Mouse (Mus musculus): ENCODE results near the gene Idh3g. TPM values are rescaled to one million over a fixed set of nuclear protein-coding genes. Genes with fewer than 3 reads are reported as not detected.

The Idh3g gene
- polyA plus RNA-seq, 1 experiment from 2014 or later: 130 TPM

DNA sequence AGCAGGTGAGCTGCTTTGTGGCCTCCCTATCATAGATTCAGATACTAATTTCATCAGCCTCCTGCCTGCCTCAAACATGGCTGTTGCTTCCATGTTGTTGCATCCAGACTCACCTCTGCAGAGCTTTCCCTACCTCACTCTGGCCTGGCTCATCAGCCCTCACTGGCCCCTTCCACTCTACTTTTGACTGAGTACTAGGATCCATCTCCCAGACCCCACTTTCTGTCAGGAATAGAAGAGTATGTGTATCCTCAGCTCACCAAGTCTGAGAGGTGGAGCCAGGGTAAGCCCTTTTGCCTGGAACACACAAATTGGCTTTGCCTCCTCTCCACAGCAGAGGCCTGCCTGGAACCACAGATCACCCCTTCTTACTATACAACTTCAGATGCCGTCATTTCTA, 1.8 kb upstream of the Idh3g start:
- no peak overlapping the region for H3K4me3 ChIP-seq (ENCODE audit: low read depth, low read length)
- H3K4me2 ChIP-seq (replicated peaks; ENCODE audit: low read depth): peak overlapping the region; percentile 59
- H3K4me1 ChIP-seq (replicated peaks; ENCODE audit: control insufficient read depth, insufficient read depth): no peaks in the 10 kb centered on the region
- WGBS: 86% methylated on average over 1 of the region's 1 CpGs
- no peaks in the 10 kb centered on the region for H3K9me3 ChIP-seq (ENCODE audit: control insufficient read depth, low read length)
- H3K9ac ChIP-seq (ENCODE audit: low read length): no peak overlapping the region
- no peaks in the 10 kb centered on the region for H3K36me3 ChIP-seq (ENCODE audit: control insufficient read depth, insufficient read depth, low read length)
- ATAC-seq (ENCODE audit: low FRiP score, low TSS enrichment) (no peak), DNase-seq (ENCODE audit: low spot score) (no peak)
- H3K27me3 ChIP-seq (ENCODE audit: control insufficient read depth, insufficient read depth, low read length): no peaks in the 10 kb centered on the region
- no peak overlapping the region for H3K27ac ChIP-seq (replicated peaks)
- TF ChIP-seq EP300 (optimal IDR thresholded peaks at IDR 0.05) (no peak), CTCF (IDR thresholded peaks at IDR 0.05; ENCODE audit: low read depth) (no peak)

DNA sequence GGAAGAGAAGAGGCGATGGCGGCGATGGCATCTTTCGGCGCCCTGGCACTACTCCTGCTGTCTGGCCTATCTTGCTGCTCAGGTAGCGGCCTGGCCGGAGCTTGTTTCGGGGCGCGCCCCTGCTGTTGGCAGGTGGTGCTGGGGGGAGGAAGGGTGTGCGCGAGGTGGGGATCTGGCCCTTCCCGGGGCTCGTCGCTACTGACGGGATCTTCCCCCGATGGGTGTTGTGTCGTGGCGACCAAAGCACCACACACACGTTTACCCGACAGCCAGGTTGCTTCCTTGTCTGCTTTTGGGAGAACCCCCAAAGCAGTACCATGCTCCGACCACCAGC, 495 bp upstream of the Idh3g start:
- Histone ChIP-seq H3K4me2 (replicated peaks; ENCODE audit: low read depth) (peak overlapping the region; percentile 59), H3K4me3 (ENCODE audit: low read depth, low read length) (peak overlapping the region; percentile 56), H3K4me1 (replicated peaks; ENCODE audit: control insufficient read depth, insufficient read depth) (no peaks in the 10 kb centered on the region), H3K27ac (replicated peaks) (peak overlapping the region; percentile 89), H3K27me3 (ENCODE audit: control insufficient read depth, insufficient read depth, low read length) (no peaks in the 10 kb centered on the region), H3K9me3 (ENCODE audit: control insufficient read depth, low read length) (no peaks in the 10 kb centered on the region), H3K9ac (ENCODE audit: low read length) (peak overlapping the region; percentile 77), H3K36me3 (ENCODE audit: control insufficient read depth, insufficient read depth, low read length) (no peaks in the 10 kb centered on the region)
- WGBS: 14% methylated on average over 19 of the region's 22 CpGs
- no peak for ATAC-seq (ENCODE audit: low FRiP score, low TSS enrichment)
- DNase-seq (ENCODE audit: low spot score): no peak
- TF ChIP-seq CTCF (IDR thresholded peaks at IDR 0.05; ENCODE audit: low read depth) (no peak), EP300 (optimal IDR thresholded peaks at IDR 0.05) (no peak)

DNA sequence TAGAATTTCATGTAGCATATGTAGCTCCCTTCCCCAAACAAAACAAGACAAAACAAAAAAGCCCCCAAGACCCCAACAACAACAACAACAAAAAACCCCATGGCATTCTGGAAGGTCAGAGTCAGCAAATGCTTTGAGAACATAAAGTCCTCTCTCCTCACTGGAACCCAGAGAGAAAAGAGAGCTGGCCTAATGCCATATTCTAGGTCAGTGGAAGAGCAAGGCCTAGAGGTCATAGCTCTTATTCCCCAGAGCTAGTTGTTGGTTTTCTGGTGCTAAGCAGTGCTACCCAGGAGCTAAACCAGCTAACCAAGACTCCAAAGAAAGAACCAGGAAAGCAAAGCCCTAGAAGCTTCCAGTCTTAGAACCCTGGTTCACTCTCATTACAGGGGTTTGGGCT, 1.0 kb downstream of the Idh3g start:
- H3K9me3 ChIP-seq (ENCODE audit: control insufficient read depth, low read length): no peaks in the 10 kb centered on the region
- no peaks in the 10 kb centered on the region for H3K27me3 ChIP-seq (ENCODE audit: control insufficient read depth, insufficient read depth, low read length)
- no peaks in the 10 kb centered on the region for H3K36me3 ChIP-seq (ENCODE audit: control insufficient read depth, insufficient read depth, low read length)
- H3K4me1 ChIP-seq (replicated peaks; ENCODE audit: control insufficient read depth, insufficient read depth): no peaks in the 10 kb centered on the region
- no peak for TF ChIP-seq EP300 (optimal IDR thresholded peaks at IDR 0.05)
- 0 out of 2 replicates have a peak overlapping the region, but pooled peaks have one; percentile 45 for H3K27ac ChIP-seq (replicated peaks)
- H3K9ac ChIP-seq (ENCODE audit: low read length): peak overlapping the region; percentile 65
- H3K4me2 ChIP-seq (replicated peaks; ENCODE audit: low read depth): peak overlapping the region; percentile 50
- DNase-seq (ENCODE audit: low spot score) (no peak), ATAC-seq (ENCODE audit: low FRiP score, low TSS enrichment) (no peak)
- peak overlapping the region; percentile 56 for H3K4me3 ChIP-seq (ENCODE audit: low read depth, low read length)

DNA sequence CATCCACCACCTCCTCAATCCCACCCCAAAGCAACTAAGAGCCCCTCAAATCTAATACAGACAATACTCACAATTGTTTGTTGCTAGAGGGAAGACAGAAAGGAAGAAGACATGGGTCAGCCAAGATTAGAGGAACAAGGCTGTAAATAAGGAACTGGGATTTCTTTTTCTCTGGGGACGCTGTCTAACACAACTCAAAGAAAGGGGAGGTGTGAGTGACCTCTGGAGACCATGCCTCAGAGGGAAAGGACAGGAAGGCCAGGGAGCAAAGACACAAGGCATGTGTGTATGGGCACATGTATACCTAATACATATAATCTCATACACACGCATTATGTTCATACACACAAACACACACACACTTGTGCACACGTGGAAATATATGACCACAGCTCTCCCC, 4.5 kb downstream of the Idh3g start:
- ATAC-seq (ENCODE audit: low FRiP score, low TSS enrichment): no peak

DNA sequence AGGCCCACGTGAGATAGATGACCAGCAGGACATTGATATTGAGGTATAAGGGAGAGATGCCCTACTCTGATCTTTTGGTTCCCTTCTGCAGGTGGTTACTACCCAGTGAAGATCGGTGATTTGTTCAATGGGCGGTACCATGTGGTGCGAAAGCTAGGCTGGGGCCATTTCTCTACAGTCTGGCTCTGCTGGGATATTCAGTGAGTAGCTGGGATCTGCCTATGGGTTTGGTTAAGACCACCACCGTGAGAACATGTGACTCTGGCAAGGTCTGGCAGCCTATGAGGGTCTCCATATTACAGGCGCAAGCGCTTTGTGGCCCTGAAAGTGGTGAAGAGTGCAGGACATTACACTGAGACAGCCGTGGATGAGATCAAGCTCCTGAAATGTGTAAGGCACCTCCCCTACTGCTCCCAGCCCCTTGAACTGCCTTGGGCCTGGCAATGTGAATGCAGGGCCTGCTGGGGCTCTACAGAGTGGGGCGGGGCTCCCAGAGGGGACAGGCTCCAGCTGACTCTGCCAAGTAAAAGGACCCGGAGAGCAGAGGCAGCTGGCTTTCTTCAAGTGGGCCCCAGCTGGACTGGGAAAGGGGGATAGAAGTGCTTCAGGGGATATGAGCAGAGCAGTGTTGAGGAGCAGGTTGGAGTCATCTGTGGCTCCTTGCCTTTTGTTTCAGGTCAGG, 11.8 kb downstream of the Idh3g start:
- 58% methylated on average over 10 of the region's 10 CpGs for WGBS
- ATAC-seq (ENCODE audit: low FRiP score, low TSS enrichment): peak; percentile 54
- no peaks in the 10 kb centered on the region for H3K36me3 ChIP-seq (ENCODE audit: control insufficient read depth, insufficient read depth, low read length)
- H3K9me3 ChIP-seq (ENCODE audit: control insufficient read depth, low read length): no peaks in the 10 kb centered on the region
- no peak overlapping the region for H3K4me2 ChIP-seq (replicated peaks; ENCODE audit: low read depth)
- H3K4me3 ChIP-seq (ENCODE audit: low read depth, low read length): no peak overlapping the region
- H3K27me3 ChIP-seq (ENCODE audit: control insufficient read depth, insufficient read depth, low read length): no peaks in the 10 kb centered on the region
- peak overlapping the region; percentile 24; the same call in 1 of the 2 replicates for H3K27ac ChIP-seq (replicated peaks)
- H3K4me1 ChIP-seq (replicated peaks; ENCODE audit: control insufficient read depth, insufficient read depth): no peaks in the 10 kb centered on the region
- TF ChIP-seq CTCF (IDR thresholded peaks at IDR 0.05; ENCODE audit: low read depth): no peak
- TF ChIP-seq EP300 (optimal IDR thresholded peaks at IDR 0.05): no peak
- no peak for DNase-seq (ENCODE audit: low spot score)
- no peak overlapping the region for H3K9ac ChIP-seq (ENCODE audit: low read length)

More for the DNA sequence above, 4.5 kb downstream of the Idh3g start:
- Histone ChIP-seq H3K4me2 (replicated peaks; ENCODE audit: low read depth) (no peak overlapping the region), H3K9ac (ENCODE audit: low read length) (no peak overlapping the region), H3K4me3 (ENCODE audit: low read depth, low read length) (no peak overlapping the region), H3K27me3 (ENCODE audit: control insufficient read depth, insufficient read depth, low read length) (no peaks in the 10 kb centered on the region), H3K4me1 (replicated peaks; ENCODE audit: control insufficient read depth, insufficient read depth) (no peaks in the 10 kb centered on the region), H3K9me3 (ENCODE audit: control insufficient read depth, low read length) (no peaks in the 10 kb centered on the region), H3K36me3 (ENCODE audit: control insufficient read depth, insufficient read depth, low read length) (no peaks in the 10 kb centered on the region), H3K27ac (replicated peaks) (no peak overlapping the region)
- DNase-seq (ENCODE audit: low spot score): no peak
- no peak for TF ChIP-seq CTCF (IDR thresholded peaks at IDR 0.05; ENCODE audit: low read depth)
- no peak for TF ChIP-seq EP300 (optimal IDR thresholded peaks at IDR 0.05)
- WGBS: 88% methylated on average over 3 of the region's 3 CpGs

DNA sequence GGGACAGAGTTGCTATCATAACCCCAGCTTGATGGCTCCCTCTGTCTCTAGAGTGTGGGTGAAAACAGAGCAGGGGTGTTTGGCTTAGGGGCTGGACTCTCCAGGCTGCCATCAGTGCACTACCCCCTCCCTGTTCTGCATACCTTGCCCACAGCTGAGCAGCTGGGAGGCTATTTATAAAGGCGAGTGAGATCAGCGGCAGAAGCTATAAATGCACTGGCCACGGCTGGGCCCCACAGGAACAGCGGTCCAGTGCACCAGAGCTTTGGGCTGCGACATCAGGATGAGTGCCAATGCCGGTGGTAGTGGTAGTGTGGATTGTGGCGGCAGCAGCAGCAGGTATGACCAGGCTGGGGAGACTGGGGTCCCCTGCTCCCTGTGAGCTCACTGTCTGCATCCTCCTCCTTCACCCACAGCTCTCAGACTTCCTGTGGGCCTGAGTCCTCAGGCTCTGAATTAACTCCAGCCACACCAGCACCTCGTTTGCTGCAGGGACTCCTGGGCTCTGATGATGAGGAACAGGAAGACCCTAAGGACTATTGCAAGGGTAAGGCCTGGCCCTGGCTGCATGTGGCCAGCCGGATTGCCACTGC, 12.4 kb downstream of the Idh3g start, which contains the start of gene Srpk3:
Srpk3 (plus strand) TSS at position 238 of the 593 bp plus-strand sequence.
- 41% methylated on average over 8 of the region's 9 CpGs for WGBS
- Histone ChIP-seq H3K9me3 (ENCODE audit: control insufficient read depth, low read length) (no peaks in the 10 kb centered on the region), H3K4me2 (replicated peaks; ENCODE audit: low read depth) (no peak within 1 kb of the TSS), H3K4me1 (replicated peaks; ENCODE audit: control insufficient read depth, insufficient read depth) (no peaks in the 10 kb centered on the region), H3K9ac (ENCODE audit: low read length) (no peak within 1 kb of the TSS), H3K27ac (replicated peaks) (peak within 1 kb of the TSS; percentile 24; the same call in 1 of the 2 replicates), H3K27me3 (ENCODE audit: control insufficient read depth, insufficient read depth, low read length) (no peaks in the 10 kb centered on the region), H3K36me3 (ENCODE audit: control insufficient read depth, insufficient read depth, low read length) (no peaks in the 10 kb centered on the region), H3K4me3 (ENCODE audit: low read depth, low read length) (no peak within 1 kb of the TSS)
- no peak for DNase-seq (ENCODE audit: low spot score)
- TF ChIP-seq EP300 (optimal IDR thresholded peaks at IDR 0.05): no peak
- TF ChIP-seq CTCF (IDR thresholded peaks at IDR 0.05; ENCODE audit: low read depth): no peak
- ATAC-seq (ENCODE audit: low FRiP score, low TSS enrichment): peak; percentile 12; the same call in 1 of the 2 replicates
